Mouse (Mus musculus) kidney, adult 2 months (tissue): ENCODE measurements around the gene Kntc1.

Source experiments
- CTCF ChIP-seq: fragments of 200-500 bp; conservative IDR thresholded peaks from 2 replicates; pipeline ENCODE4 v1.5.1; 2011; ENCODE audit warnings: low read depth, mild to moderate bottlenecking, control low read depth, low read length, moderate library complexity, mixed read lengths; ENCODE audit not compliant: insufficient read depth, insufficient read length
- POLR2A ChIP-seq: fragments of 200-500 bp; IDR thresholded peaks from one replicate; pipeline ENCODE4 v1.6.1; 2011; ENCODE audit warnings: low read depth, low read length, control low read depth

DNA sequence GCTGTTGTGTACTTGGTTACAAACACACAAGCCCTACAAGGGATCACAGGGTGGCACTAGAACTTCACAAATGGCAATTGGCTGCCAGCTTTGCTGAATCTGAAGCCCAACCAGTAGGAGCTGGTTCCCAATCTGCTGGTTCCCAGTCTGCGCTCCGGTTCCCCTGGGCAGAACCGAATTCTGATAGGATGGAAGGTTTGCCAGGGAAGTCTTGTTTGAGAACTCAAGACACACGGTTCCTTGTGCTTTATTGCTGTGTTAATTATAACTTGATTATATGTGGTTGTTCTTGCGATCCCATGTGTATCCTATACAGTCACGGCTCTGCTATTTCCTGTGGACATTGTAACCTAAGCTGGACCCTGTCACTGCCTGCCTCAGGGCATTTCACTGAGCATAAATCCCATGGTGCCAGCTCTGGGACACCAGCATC lies 78.2 kb downstream of the Kntc1 start:
- TF ChIP-seq CTCF (peak; percentile 71), POLR2A (no peak)
